20 mouse cellular contexts compared by ENCODE assay signal in genomic region chr7:139190616-139191015, GRCm38 (mm10). TPM values are rescaled to one million over a fixed set of nuclear protein-coding genes. Genes with fewer than 3 reads are reported as not detected.
"Had no signal": no experiment of that assay in that cellular context is flagged by ENCODE, and none has a peak within 500 bp of the region (broad histone marks: within the 10 kb centered on the region; RNA-seq: fewer than 3 reads in every experiment).

No protein-coding gene starts in this region.

- H3K27ac ChIP-seq: liver, embryonic 13.5 days; liver, embryonic 15.5 days; lung, embryonic 15.5 days; macrophage; midbrain, embryonic 12.5 days; neural tube, embryonic 12.5 days; stomach, embryonic 15.5 days; stomach, postnatal 0 days had no signal

- H3K9me3 ChIP-seq: liver, embryonic 13.5 days; liver, embryonic 15.5 days; lung, embryonic 15.5 days; midbrain, embryonic 12.5 days; neural tube, embryonic 12.5 days; stomach, embryonic 15.5 days had no signal

- DNase-seq: liver, embryonic 13.5 days; lung, adult 2 months; lung, postnatal 14 days; lung, postnatal 36 days; midbrain, embryonic 14.5 days; thymus, adult 2 months; thymus, postnatal 25 days; thymus, postnatal 4 days had no signal

- H3K4me3 ChIP-seq: liver, embryonic 13.5 days; liver, embryonic 15.5 days; lung, embryonic 15.5 days; megakaryocyte, embryonic 14.5 days; midbrain, embryonic 12.5 days; neural tube, embryonic 12.5 days; stomach, embryonic 15.5 days had no signal

- H3K36me3 ChIP-seq: liver, embryonic 13.5 days; liver, embryonic 15.5 days; lung, embryonic 15.5 days; midbrain, embryonic 12.5 days; neural tube, embryonic 12.5 days; stomach, embryonic 15.5 days had no signal

RNA-seq across cellular contexts. Expression of gene Lrrc27, which starts 22.2 kb away (rescaled TPM):
- total RNA-seq: monocyte, adult 5-6 weeks had no signal

RNA-seq across cellular contexts. Expression of gene Stk32c, which starts 22.5 kb away (rescaled TPM):
- total RNA-seq: megakaryocyte progenitor cell, adult 5-6 weeks; neutrophil, adult 5-6 weeks had no signal
- polyA plus RNA-seq: liver, embryonic 13.5 days; liver, embryonic 15.5 days; liver, postnatal 0 days had no signal
